Mouse (Mus musculus): ENCODE measurements around the gene Eme1.

The Eme1 gene

GRCm38 (mm10) chr11:94598437-94599120, 55.2 kb downstream of the Eme1 start:
- DNase-seq (ENCODE audit: low spot score in 2 of 2): no peak

GRCm38 (mm10) chr11:94597319-94597718, 56.4 kb downstream of the Eme1 start:
- no peak for DNase-seq (ENCODE audit: low spot score in 2 of 2)

GRCm38 (mm10) chr11:94596311-94596852, 57.4 kb downstream of the Eme1 start:
- DNase-seq (ENCODE audit: low spot score in 2 of 2): no peak
